Mouse (Mus musculus) effector memory CD4-positive, alpha-beta T cell, adult 7 months (primary cell): ENCODE data around the gene Zcchc9. TPM values are rescaled to one million over a fixed set of nuclear protein-coding genes. Genes with fewer than 3 reads are reported as not detected.

ENCODE experiments used
- polyA plus RNA-seq: library from polyadenylated mRNA; unstranded; fragments of 100-300 nt; shearing (Covaris generic); gene quantifications from one replicate; pipeline ENCODE4 v1.2.1, GENCODE M21; 2017

Gene Zcchc9
- polyA plus RNA-seq = 37.9 TPM

DNA sequence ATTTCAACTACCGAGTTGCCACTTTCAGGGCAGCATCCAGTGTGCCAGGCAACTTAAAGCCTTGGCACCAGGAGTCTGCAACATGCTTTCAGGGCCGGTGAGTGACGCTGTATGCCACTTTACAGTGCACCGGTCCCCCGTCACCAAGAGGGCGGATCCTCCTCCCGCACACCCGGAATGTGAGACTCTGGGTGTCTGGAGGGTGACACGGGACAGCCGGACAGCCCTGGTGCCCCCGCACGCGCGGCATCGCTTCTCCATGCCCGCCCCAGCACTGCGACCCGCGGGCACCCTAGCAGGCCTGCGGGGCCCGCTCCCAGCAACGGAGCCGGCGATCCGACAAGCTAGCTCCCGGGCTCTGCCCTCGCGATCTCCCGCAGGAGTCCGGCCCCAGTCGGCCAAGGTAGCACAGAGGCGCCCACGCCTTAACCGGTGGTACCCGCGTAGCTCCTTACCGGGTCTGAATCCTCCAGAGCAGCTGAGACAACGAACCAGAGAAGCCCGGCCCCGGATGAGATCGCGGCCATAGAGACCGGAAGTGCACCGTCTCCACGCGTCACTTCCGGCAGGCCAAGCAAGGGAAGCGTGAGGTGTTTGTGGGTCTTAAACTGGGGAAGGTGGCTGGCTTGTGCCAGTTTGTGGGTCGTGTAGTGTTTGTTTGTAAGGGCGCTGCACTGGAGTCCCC is at the start of gene Zcchc9:
Gene Zcchc9, minus strand, starts transcription at position 551 of the 685 bp plus-strand sequence.

Other genes with a start within 250 kb of the Zcchc9 start
- 0.21 TPM for gene Acot12, start 66.2 kb downstream of the Zcchc9 start, polyA plus RNA-seq
- not detected for gene Ckmt2, start 69.2 kb upstream of the Zcchc9 start, polyA plus RNA-seq